Mouse (Mus musculus): ENCODE data around the gene Asxl1.

- TF ChIP-seq CTCF (IDR thresholded peaks at IDR 0.05; ENCODE audit: low read depth, low read length) (no peak), POLR2A (IDR thresholded peaks at IDR 0.05; ENCODE audit: insufficient read depth, low read length) (no peak), EP300 (IDR thresholded peaks at IDR 0.05; ENCODE audit: insufficient read depth, low read depth, low read length) (no peak)
Observed at GRCm38 (mm10) chr2:153436641-153437305, 91.1 kb downstream of the Asxl1 start.
